Mouse (Mus musculus): ENCODE measurements around the gene Rbmxl1.

GRCm38 (mm10) chr8:78543621-78544020, 34.9 kb upstream of the Rbmxl1 start:
- TF ChIP-seq CTCF (IDR thresholded peaks at IDR 0.05; ENCODE audit: borderline replicate concordance, control insufficient read depth, extremely low read depth, insufficient read depth, low read length, poor library complexity) = no peak
- TF ChIP-seq POLR2A (IDR thresholded peaks at IDR 0.05; ENCODE audit: control insufficient read depth, extremely low read depth, insufficient read depth, low read length, poor library complexity) = no peak
